Mouse (Mus musculus) cortical plate, adult 2 months (tissue): ENCODE measurements at regions not wholly inside any gene's neighbourhood (a gene's known extent, or its start where the extent isn't known, plus 50 kb on each side); places are given as distances from the start of the nearest gene placed in this dataset.

Experiments used
- CTCF ChIP-seq: fragments of 200-500 bp; IDR thresholded peaks from 2 replicates; pipeline ENCODE4 v1.5.1; 2011; ENCODE audit warnings: mild to moderate bottlenecking, control low read depth, low read length; ENCODE audit not compliant: insufficient read depth; ENCODE audit errors: extremely low read depth
- POLR2A ChIP-seq: fragments of 200-500 bp; IDR thresholded peaks from 2 replicates; pipeline ENCODE4 v1.6.1; 2011; ENCODE audit warnings: mild to moderate bottlenecking, low read length, control low read depth; ENCODE audit not compliant: insufficient read depth; ENCODE audit errors: extremely low read depth

DNA sequence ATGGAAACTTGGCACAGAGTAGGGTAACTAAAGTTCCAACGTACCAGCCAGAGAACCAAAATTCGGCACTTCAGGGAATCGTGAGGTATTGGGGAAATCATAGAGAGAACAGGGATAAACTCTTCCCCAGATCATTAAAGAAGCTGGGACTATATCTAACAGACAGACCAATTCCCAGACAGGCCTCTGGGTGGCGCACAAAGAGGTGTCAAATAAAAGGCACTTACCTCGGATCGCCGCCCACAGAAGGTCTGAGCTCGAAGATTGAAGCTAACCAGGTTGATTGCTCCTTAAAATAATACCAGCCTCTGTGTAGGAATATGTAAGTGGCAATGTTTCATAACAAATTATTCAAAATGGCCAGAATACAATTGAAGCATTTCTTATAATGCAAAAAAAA is 151.2 kb downstream of the CK137956 start:
- TF ChIP-seq CTCF (no peak), POLR2A (no peak)
